Mouse (Mus musculus) sigmoid colon, adult 10 weeks (tissue): ENCODE results near the gene Sephs1. TPM values are rescaled to one million over a fixed set of nuclear protein-coding genes. Genes with fewer than 3 reads are reported as not detected.

Experiments
- polyA plus RNA-seq: library from polyadenylated mRNA; stranded (reverse); fragments of 350-450 nt; fragmentation: Illumina TruSeq; extraction: RNeasy Lipid Tissue Mini Kit (QIAGEN cat#74804); gene quantifications from one replicate; pipeline ENCODE4 v1.2.3, GENCODE M21; 2014; ENCODE audit warnings: low read depth, low replicate concordance

The Sephs1 gene
- polyA plus RNA-seq, result 34.1 TPM

DNA sequence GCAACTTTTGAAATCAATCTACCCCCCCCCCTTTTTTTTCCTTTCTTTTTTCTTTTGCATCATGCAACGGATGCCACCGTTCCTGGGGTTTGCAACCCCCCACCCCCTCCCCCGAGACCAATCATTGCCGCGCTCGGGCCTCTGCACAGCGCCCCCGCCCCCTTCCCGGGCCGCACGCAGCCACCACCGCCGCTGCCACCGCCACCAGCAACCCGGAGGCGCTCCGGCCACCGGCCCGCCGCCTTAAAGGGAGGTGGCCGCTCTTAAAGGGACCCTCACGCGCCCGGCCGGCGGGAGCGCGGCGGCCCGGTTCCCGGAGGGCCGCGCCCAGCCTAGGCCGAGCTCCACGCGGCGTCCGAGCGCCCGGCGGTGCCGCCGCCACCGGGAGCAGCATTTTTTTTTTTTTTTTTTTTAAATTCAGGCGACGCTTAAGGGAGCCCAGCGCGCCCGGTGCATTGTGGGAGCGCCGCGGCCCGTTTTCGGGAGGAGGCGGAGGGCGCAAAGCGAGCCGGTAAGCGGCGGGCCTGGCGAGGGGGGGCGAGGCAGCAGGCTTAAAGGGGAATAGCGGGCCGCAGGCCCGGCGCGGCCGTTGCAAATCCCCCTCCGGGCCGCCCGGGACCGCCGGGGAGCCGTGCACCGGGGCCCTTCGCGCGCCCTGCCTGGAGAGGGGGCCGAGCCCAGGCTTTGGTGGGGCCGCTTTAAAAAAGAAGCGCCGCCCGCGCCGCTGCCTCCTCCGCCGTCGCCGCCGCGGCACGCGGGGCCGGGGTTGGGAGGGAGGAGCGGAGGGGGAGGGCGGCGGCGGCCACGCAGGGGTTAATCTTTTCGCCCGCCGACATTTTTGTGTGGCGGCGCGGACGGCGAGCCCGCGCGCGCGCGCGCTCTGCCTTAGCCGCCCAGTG, at the start of gene Sephs1:
Gene Sephs1, plus strand, starts transcription at position 215 of the 899 bp plus-strand sequence.

GRCm38 (mm10) chr2:4918860-4919739, 37.7 kb downstream of the Sephs1 start, which contains the start of gene Phyh:
TSS of gene Phyh (plus strand) at chr2:4919019.

Other genes starting within 250 kb of the Sephs1 start
- 61.5 TPM for gene Prpf18, start 229.5 kb upstream of the Sephs1 start, polyA plus RNA-seq
- 6.7 TPM for gene Bend7, start 163.7 kb upstream of the Sephs1 start, polyA plus RNA-seq
- 455 TPM for gene Phyh, start 37.5 kb downstream of the Sephs1 start, polyA plus RNA-seq
- gene Ucma, start 94.6 kb downstream of the Sephs1 start, polyA plus RNA-seq, result not detected
- 3.3 TPM for gene Mcm10, start 131.2 kb downstream of the Sephs1 start, polyA plus RNA-seq
- 26.9 TPM for gene Optn, start 182.5 kb downstream of the Sephs1 start, polyA plus RNA-seq